In the genomic region with DNA sequence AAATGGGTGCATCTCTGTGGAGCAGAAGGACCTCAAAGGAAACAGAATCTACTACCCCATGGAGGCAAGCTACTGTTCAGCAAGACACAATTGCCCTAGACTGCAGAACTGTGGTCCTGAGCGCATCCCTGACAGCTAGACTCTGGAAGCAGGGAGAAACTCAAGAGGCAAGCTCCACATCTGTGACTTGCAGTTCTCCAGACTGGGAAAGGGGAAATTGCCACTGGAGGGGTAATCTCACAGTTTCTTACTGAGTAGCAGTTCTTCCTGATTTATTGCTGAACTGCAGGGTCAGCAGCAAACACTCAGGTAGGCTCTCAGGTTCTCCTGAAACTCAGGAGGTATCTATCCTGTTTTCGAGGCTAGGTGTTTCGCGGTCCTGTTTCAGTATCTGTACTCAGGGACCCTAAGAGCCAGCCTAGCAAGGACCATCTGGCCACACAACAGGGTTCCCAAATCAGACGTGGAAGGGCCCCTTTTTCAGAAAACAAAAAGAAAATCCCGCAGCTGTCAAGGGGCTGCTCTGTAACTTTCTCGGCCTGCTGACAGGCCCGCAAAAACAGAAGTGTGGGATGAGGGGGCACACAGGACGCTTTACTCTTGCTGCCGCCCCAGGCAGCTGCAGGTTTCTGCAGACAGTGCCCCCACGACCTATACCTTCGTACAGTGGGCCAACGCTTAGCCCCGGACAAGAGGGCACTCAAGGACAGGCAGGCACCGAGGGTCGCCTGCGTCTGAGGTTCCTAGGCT, we compare ENCODE assay signal across 9 mouse cellular contexts. TPM values are rescaled to one million over a fixed set of nuclear protein-coding genes. Genes with fewer than 3 reads are reported as not detected.
DNase-seq lines count a peak whose midpoint lies in the region; ATAC-seq and TF ChIP-seq lines count a peak whose summit lies in the region.
"Had no signal": no experiment of that assay in that cellular context is flagged by ENCODE, and none has a peak within 500 bp of the region (broad histone marks: within the 10 kb centered on the region; RNA-seq: fewer than 3 reads in every experiment).

No protein-coding gene starts in this region.

- no peak for TF ChIP-seq EP300 in MEL (IDR thresholded peaks at IDR 0.05; ENCODE audit: low read depth in 1 of 2, low read length in 2 of 2)

- ATAC-seq in forebrain, embryonic 12.5 days (ENCODE audit: low FRiP score), result no peak
- no peak for ATAC-seq in liver, embryonic 12.5 days
- ATAC-seq in stomach, embryonic 14.5 days (ENCODE audit: insufficient number of reproducible peaks, insufficient read depth, low FRiP score, low read depth), result no peak

- TF ChIP-seq POLR2A in kidney, adult 2 months (IDR thresholded peaks at IDR 0.05; ENCODE audit: low read depth, low read length), result no peak
- no peak for TF ChIP-seq POLR2A in MEL (IDR thresholded peaks at IDR 0.05; ENCODE audit: control insufficient read depth in 1 of 2, insufficient read depth in 1 of 2, low read depth in 1 of 2, low read length in 2 of 2, poor library complexity in 1 of 2)

- peaks cover 30% of the 10 kb centered on the region for H3K79me2 ChIP-seq in MEL (ENCODE audit: control insufficient read depth, insufficient read depth, low read length, poor library complexity)

- 6% methylated on average over 17 of the region's 17 CpGs for WGBS in kidney, adult 2 months
- 16% methylated on average over 17 of the region's 17 CpGs for WGBS in forebrain, embryonic 12.5 days
- WGBS in liver, embryonic 12.5 days (ENCODE audit: insufficient replicate concordance), result 9% methylated on average over 17 of the region's 17 CpGs
- 7% methylated on average over 17 of the region's 17 CpGs for WGBS in stomach, embryonic 14.5 days

- no peak for TF ChIP-seq RAD21 in MEL (IDR thresholded peaks at IDR 0.05; ENCODE audit: low read depth, low read length)

- H3K9ac ChIP-seq in MEL (ENCODE audit: control insufficient read depth, low read depth, low read length, poor library complexity, severe bottlenecking), result peak overlapping the region; percentile 86
- peak overlapping the region; percentile 82 for H3K9ac ChIP-seq in forebrain, embryonic 12.5 days
- H3K9ac ChIP-seq in liver, embryonic 12.5 days, result peak overlapping the region; percentile 92
- peak overlapping the region; percentile 90 for H3K9ac ChIP-seq in stomach, embryonic 14.5 days (replicated peaks; ENCODE audit: low read depth, low read length)

- H3K27me3 ChIP-seq in kidney, adult 2 months (replicated peaks; ENCODE audit: control insufficient read depth, insufficient read depth, low read length), result no peaks in the 10 kb centered on the region
- no peaks in the 10 kb centered on the region for H3K27me3 ChIP-seq in MEL (ENCODE audit: control insufficient read depth in 1 of 2, insufficient read depth in 2 of 2, low read length in 2 of 2)
- H3K27me3 ChIP-seq in forebrain, embryonic 12.5 days, result no peaks in the 10 kb centered on the region
- H3K27me3 ChIP-seq in liver, embryonic 12.5 days (replicated peaks), result peaks cover 5% of the 10 kb centered on the region
- no peaks in the 10 kb centered on the region for H3K27me3 ChIP-seq in stomach, embryonic 14.5 days (ENCODE audit: control insufficient read depth, insufficient read depth, low read length)

- H3K4me2 ChIP-seq in forebrain, embryonic 12.5 days, result peak overlapping the region; percentile 75
- H3K4me2 ChIP-seq in liver, embryonic 12.5 days, result peak overlapping the region; percentile 96
- peak overlapping the region; percentile 88 for H3K4me2 ChIP-seq in stomach, embryonic 14.5 days (replicated peaks; ENCODE audit: low read depth, low read length)

- peak; percentile 29 for DNase-seq in kidney, adult 2 months
- no peak for DNase-seq in kidney, adult 8-10 months
- peak; percentile 69 for DNase-seq in MEL (ENCODE audit: low read depth, low spot score)
- DNase-seq in ovary, postnatal 36 days (ENCODE audit: low spot score), result no peak
- no peak for DNase-seq in urinary bladder, postnatal 25 days (ENCODE audit: low spot score)

- no peak for TF ChIP-seq CTCF in kidney, adult 2 months (conservative IDR thresholded peaks at IDR 0.05; ENCODE audit: insufficient read depth, insufficient read length, low read depth, low read length)
- no peak for TF ChIP-seq CTCF in MEL (IDR thresholded peaks at IDR 0.05 in 2 of 3, conservative IDR thresholded peaks at IDR 0.05 in 1 of 3; ENCODE audit: control insufficient read depth in 1 of 3, insufficient read depth in 1 of 3, low read depth in 2 of 3, low read length in 3 of 3, poor library complexity in 1 of 3, severe bottlenecking in 1 of 3)

- H3K9me3 ChIP-seq in MEL (replicated peaks; ENCODE audit: insufficient read depth, low read length), result no peaks in the 10 kb centered on the region
- no peaks in the 10 kb centered on the region for H3K9me3 ChIP-seq in forebrain, embryonic 12.5 days
- H3K9me3 ChIP-seq in liver, embryonic 12.5 days (replicated peaks), result no peaks in the 10 kb centered on the region
- H3K9me3 ChIP-seq in stomach, embryonic 14.5 days (ENCODE audit: control insufficient read depth, low read depth, low read length), result no peaks in the 10 kb centered on the region

- peak overlapping the region; percentile 83 for H3K4me3 ChIP-seq in kidney, adult 2 months (ENCODE audit: insufficient read depth, low read depth, low read length)
- peak overlapping the region; percentile 63 to 69 for H3K4me3 ChIP-seq in MEL (ENCODE audit: control insufficient read depth in 1 of 2, insufficient read depth in 1 of 2, low read depth in 2 of 2, low read length in 2 of 2)
- peak overlapping the region; percentile 75 for H3K4me3 ChIP-seq in forebrain, embryonic 12.5 days (replicated peaks)
- peak overlapping the region; percentile 91 for H3K4me3 ChIP-seq in liver, embryonic 12.5 days
- peak overlapping the region; percentile 72 for H3K4me3 ChIP-seq in stomach, embryonic 14.5 days (ENCODE audit: low read depth, low read length)

- H3K27ac ChIP-seq in kidney, adult 2 months (ENCODE audit: insufficient read depth, low read depth, low read length), result peak overlapping the region; percentile 58
- H3K27ac ChIP-seq in MEL (ENCODE audit: control insufficient read depth, low read depth, low read length), result peak overlapping the region; percentile 40; the same call in 1 of the 2 replicates
- H3K27ac ChIP-seq in forebrain, embryonic 12.5 days, result peak overlapping the region; percentile 82
- H3K27ac ChIP-seq in liver, embryonic 12.5 days, result peak overlapping the region; percentile 85
- peak overlapping the region; percentile 80 for H3K27ac ChIP-seq in stomach, embryonic 14.5 days (ENCODE audit: low read length)

- peaks cover 2% of the 10 kb centered on the region; the same call in 1 of the 2 replicates for H3K36me3 ChIP-seq in kidney, adult 2 months (ENCODE audit: control insufficient read depth, insufficient read depth, low read length)
- peaks cover 0 to 12% of the 10 kb centered on the region in 2 experiments; a peak in 2 of 4 replicates for H3K36me3 ChIP-seq in MEL (ENCODE audit: control insufficient read depth in 1 of 2, insufficient read depth in 2 of 2, low read length in 2 of 2)
- peaks cover 12% of the 10 kb centered on the region for H3K36me3 ChIP-seq in forebrain, embryonic 12.5 days (replicated peaks)
- H3K36me3 ChIP-seq in liver, embryonic 12.5 days, result no peaks in the 10 kb centered on the region
- no peaks in the 10 kb centered on the region; the same call in none of the 2 replicates for H3K36me3 ChIP-seq in stomach, embryonic 14.5 days (ENCODE audit: control insufficient read depth, insufficient read depth, low read length)

- peaks cover 13% of the 10 kb centered on the region for H3K4me1 ChIP-seq in kidney, adult 2 months (ENCODE audit: control insufficient read depth, insufficient read depth, low read length)
- H3K4me1 ChIP-seq in MEL (ENCODE audit: control insufficient read depth in 1 of 2, insufficient read depth in 2 of 2, low read length in 2 of 2), result peaks cover 5 to 16% of the 10 kb centered on the region in 2 experiments; a peak in 3 of 4 replicates
- peaks cover 21% of the 10 kb centered on the region for H3K4me1 ChIP-seq in forebrain, embryonic 12.5 days
- peaks cover 67% of the 10 kb centered on the region for H3K4me1 ChIP-seq in liver, embryonic 12.5 days
- H3K4me1 ChIP-seq in stomach, embryonic 14.5 days (ENCODE audit: control insufficient read depth, insufficient read depth, low read length), result peaks cover 9% of the 10 kb centered on the region

RNA-seq across cellular contexts. Expression of a gene that starts 0.9 kb away (rescaled TPM):
- polyA plus RNA-seq in kidney, adult 2 months (2012; rRNA removed), result 24.0 and 31.6 TPM in 2 replicates
- total RNA-seq in MEL (2012; rRNA removed), result 5.6 and 6.2 TPM in 2 replicates
- polyA plus RNA-seq in MEL (2012; ENCODE audit: insufficient read depth in 1 of 2, insufficient read length in 2 of 2, low read depth in 1 of 2, low replicate concordance in 2 of 2, missing spikeins in 1 of 2), result 10 to 100 TPM in 1 of 2 experiments, not detected in 1; 16.2 TPM
- 30.6 and 31.7 TPM in 2 replicates for polyA plus RNA-seq in forebrain, embryonic 12.5 days (2016; fragmentation: Nextera tagmentation; extraction: Ambion mirVana)
- polyA plus RNA-seq in liver, embryonic 12.5 days (2016; fragmentation: Nextera tagmentation; extraction: Ambion mirVana), result 20.4 and 21.3 TPM in 2 replicates
- 23.9 and 27.1 TPM in 2 replicates for polyA plus RNA-seq in stomach, embryonic 14.5 days (2014; fragmentation: Nextera tagmentation; extraction: Ambion mirVana)

RNA-seq across cellular contexts. Expression of a gene that starts 32.4 kb away (rescaled TPM):
- polyA plus RNA-seq in kidney, adult 2 months (2012; rRNA removed), result 7.2 and 8.3 TPM in 2 replicates
- not detected in 2 replicates for total RNA-seq in MEL (2012; rRNA removed)
- not detected for polyA plus RNA-seq in MEL (2012; ENCODE audit: insufficient read depth in 1 of 2, insufficient read length in 2 of 2, low read depth in 1 of 2, low replicate concordance in 2 of 2, missing spikeins in 1 of 2)
- 0.08 and 0.13 TPM in 2 replicates for polyA plus RNA-seq in forebrain, embryonic 12.5 days (2016; fragmentation: Nextera tagmentation; extraction: Ambion mirVana)
- polyA plus RNA-seq in liver, embryonic 12.5 days (2016; fragmentation: Nextera tagmentation; extraction: Ambion mirVana), result 0.36 and 0.49 TPM in 2 replicates
- 0.32 and 0.41 TPM in 2 replicates for polyA plus RNA-seq in stomach, embryonic 14.5 days (2014; fragmentation: Nextera tagmentation; extraction: Ambion mirVana)
- total RNA-seq: neutrophil, adult 5-6 weeks had no signal

RNA-seq across cellular contexts. Expression of a gene that starts 40.0 kb away (rescaled TPM):
- 16.0 and 21.0 TPM in 2 replicates for polyA plus RNA-seq in kidney, adult 2 months (2012; rRNA removed)
- total RNA-seq in MEL (2012; rRNA removed), result 0.16 and 0.23 TPM in 2 replicates
- under 1 TPM in 1 of 2 experiments, not detected in 1; 0.19 TPM for polyA plus RNA-seq in MEL (2012; ENCODE audit: insufficient read depth in 1 of 2, insufficient read length in 2 of 2, low read depth in 1 of 2, low replicate concordance in 2 of 2, missing spikeins in 1 of 2)
- polyA plus RNA-seq in forebrain, embryonic 12.5 days (2016; fragmentation: Nextera tagmentation; extraction: Ambion mirVana), result 0.09 and 0.72 TPM in 2 replicates
- polyA plus RNA-seq in liver, embryonic 12.5 days (2016; fragmentation: Nextera tagmentation; extraction: Ambion mirVana), result 5.0 and 7.3 TPM in 2 replicates
- polyA plus RNA-seq in stomach, embryonic 14.5 days (2014; fragmentation: Nextera tagmentation; extraction: Ambion mirVana), result 0.72 TPM in 1 of 2 replicates, not detected in the other
- total RNA-seq: neutrophil, adult 5-6 weeks had no signal

RNA-seq across cellular contexts. Expression of a gene that starts 40.0 kb away (rescaled TPM):
- polyA plus RNA-seq in kidney, adult 2 months (2012; rRNA removed), result 236 and 270 TPM in 2 replicates
- total RNA-seq in MEL (2012; rRNA removed), result 50.7 and 67.8 TPM in 2 replicates
- 100 to 1,000 TPM; 193 to 825 TPM for polyA plus RNA-seq in MEL (2012; ENCODE audit: insufficient read depth in 1 of 2, insufficient read length in 2 of 2, low read depth in 1 of 2, low replicate concordance in 2 of 2, missing spikeins in 1 of 2)
- polyA plus RNA-seq in forebrain, embryonic 12.5 days (2016; fragmentation: Nextera tagmentation; extraction: Ambion mirVana), result 51.4 and 53.0 TPM in 2 replicates
- 161 and 171 TPM in 2 replicates for polyA plus RNA-seq in liver, embryonic 12.5 days (2016; fragmentation: Nextera tagmentation; extraction: Ambion mirVana)
- 59.4 and 59.7 TPM in 2 replicates for polyA plus RNA-seq in stomach, embryonic 14.5 days (2014; fragmentation: Nextera tagmentation; extraction: Ambion mirVana)

Comparison
In these comparisons a context has a peak if more than half of its experiments do, and no peak if none do; other contexts are left out.
1. DNase-seq: peak in kidney, adult 2 months (single experiment) and MEL (single experiment); none in kidney, adult 8-10 months (0 of 2), ovary, postnatal 36 days (single experiment) and urinary bladder, postnatal 25 days (single experiment).
2. Peak in every context shown above with its lines, with median percentiles within 50 percentile points of each other: H3K27ac ChIP-seq, H3K4me3 ChIP-seq, H3K9ac ChIP-seq and H3K4me2 ChIP-seq.